Mouse (Mus musculus) cerebellum, adult 9-11 months (tissue): ENCODE measurements at regions not wholly inside any gene's neighbourhood (a gene's known extent, or its start where the extent isn't known, plus 50 kb on each side); places are given as distances from the start of the nearest gene placed in this dataset.

Experiments
- DNase-seq: peaks from one replicate; pipeline ENCODE4 v3.0.0; 2022

DNA sequence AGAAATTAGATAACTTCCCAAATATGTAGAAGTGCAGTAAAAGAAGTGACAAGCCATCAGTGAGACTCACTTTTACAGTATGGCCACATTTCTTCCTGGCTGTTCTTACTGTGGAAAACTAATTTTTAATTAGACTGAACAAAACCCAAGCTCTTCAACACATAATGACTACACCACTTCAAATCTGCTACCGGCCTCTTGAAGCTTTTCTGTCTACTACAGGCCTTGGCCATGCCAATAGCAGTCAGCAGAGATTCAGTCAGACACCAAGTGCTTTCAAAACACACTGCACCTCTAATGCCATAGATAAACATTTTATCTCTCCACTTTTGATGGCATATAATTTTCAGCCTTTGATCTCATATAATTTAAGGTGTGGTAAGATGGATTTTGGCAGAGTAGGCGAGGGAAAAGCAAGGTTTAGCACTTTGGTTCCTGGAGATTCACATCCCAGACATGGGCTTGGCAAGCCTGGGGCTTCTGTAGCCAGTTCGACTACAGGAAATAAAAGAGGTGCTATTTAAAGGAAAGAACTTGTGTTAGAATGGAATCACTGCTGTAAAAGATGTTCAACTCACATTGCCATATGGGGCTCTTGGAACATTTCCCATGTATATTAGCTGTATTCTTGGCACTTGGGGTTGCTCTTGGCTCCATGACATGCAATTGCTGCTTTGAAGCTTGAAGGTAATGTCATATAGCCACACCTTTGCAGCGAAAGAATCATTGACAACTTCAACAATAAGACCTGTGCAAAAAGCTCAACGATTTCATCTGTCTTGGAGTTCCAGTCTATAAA, 941.9 kb downstream of the Efnb2 start:
- DNase-seq = no peak

GRCm38 (mm10) chr8:7710764-7711163, 950.3 kb downstream of the Efnb2 start:
- DNase-seq = no peak

GRCm38 (mm10) chr8:7709406-7709805, 951.6 kb downstream of the Efnb2 start:
- no peak for DNase-seq

- DNase-seq = no peak
These were observed 969.6 kb downstream of the Efnb2 start for GRCm38 (mm10) chr8:7691355-7691996.

DNA sequence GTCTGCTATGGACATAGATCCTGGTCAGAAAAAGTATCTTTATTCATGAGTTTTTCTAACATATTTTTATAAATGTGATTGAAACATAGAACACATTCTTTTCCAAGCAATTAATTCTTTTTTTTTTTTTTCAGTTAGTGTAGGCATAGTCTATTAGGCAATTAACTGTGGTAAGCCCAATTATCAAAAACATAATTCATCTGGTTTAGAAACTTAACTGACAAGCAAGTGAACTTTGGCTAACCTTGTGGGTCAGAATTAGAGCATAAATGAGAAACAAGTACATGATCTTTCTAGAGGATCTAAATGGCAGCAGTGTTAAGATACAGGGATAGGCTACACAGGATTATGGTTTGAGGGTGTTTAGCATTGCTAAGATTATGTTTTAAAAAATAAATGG, 1007.2 kb downstream of the Efnb2 start:
- DNase-seq = no peak
